Mouse (Mus musculus): ENCODE measurements at regions not wholly inside any gene's neighbourhood (a gene's known extent, or its start where the extent isn't known, plus 50 kb on each side); places are given as distances from the start of the nearest gene placed in this dataset.

- DNase-seq (ENCODE audit: low read depth, low spot score) = peak; percentile 83
These were observed 805.1 kb upstream of the Pcdh17 start for GRCm38 (mm10) chr14:83638306-83638705.

- peak; percentile 22 for DNase-seq (ENCODE audit: low read depth, low spot score)
These were observed 803.4 kb upstream of the Pcdh17 start for GRCm38 (mm10) chr14:83639813-83640481.

- no peak for DNase-seq (ENCODE audit: low read depth, low spot score)
These were observed 794.7 kb upstream of the Pcdh17 start for GRCm38 (mm10) chr14:83648643-83649042.

GRCm38 (mm10) chr14:83664065-83664464 lies 779.3 kb upstream of the Pcdh17 start:
- no peak for DNase-seq (ENCODE audit: low read depth, low spot score)
